Mouse (Mus musculus): Measurements from ENCODE around the gene 1110008P14Rik. TPM values are rescaled to one million over a fixed set of nuclear protein-coding genes. Genes with fewer than 3 reads are reported as not detected.

1110008P14Rik gene
- polyA plus RNA-seq, 1 experiment from 2014 or later, result 39.4 TPM

GRCm38 (mm10) chr2:32354336-32354895 is 27.3 kb downstream of the 1110008P14Rik start:
- Histone ChIP-seq H3K27me3 (ENCODE audit: low read depth, poor library complexity, severe bottlenecking) (peaks cover 40% of the 10 kb centered on the region), H3K9me3 (replicated peaks) (no peaks in the 10 kb centered on the region), H3K4me1 (peaks cover 52% of the 10 kb centered on the region), H3K4me3 (no peak overlapping the region), H3K36me3 (no peaks in the 10 kb centered on the region), H3K27ac (replicated peaks) (no peak overlapping the region)
- WGBS, result 90% methylated on average over 3 of the region's 3 CpGs
- no peak for DNase-seq (ENCODE audit: low spot score)

GRCm38 (mm10) chr2:32353836-32354235 is 27.9 kb downstream of the 1110008P14Rik start:
- no peaks in the 10 kb centered on the region for H3K9me3 ChIP-seq (replicated peaks)
- peaks cover 45% of the 10 kb centered on the region for H3K27me3 ChIP-seq (ENCODE audit: low read depth, poor library complexity, severe bottlenecking)
- no peaks in the 10 kb centered on the region for H3K36me3 ChIP-seq
- 0 out of 2 replicates have a peak overlapping the region, but pooled peaks have one; percentile 82 for H3K27ac ChIP-seq (replicated peaks)
- no peak for DNase-seq (ENCODE audit: low spot score)
- peak overlapping the region; percentile 67; the same call in 1 of the 2 replicates for H3K4me3 ChIP-seq
- 81% methylated on average over 6 of the region's 6 CpGs for WGBS
- H3K4me1 ChIP-seq, result peaks cover 52% of the 10 kb centered on the region

DNA sequence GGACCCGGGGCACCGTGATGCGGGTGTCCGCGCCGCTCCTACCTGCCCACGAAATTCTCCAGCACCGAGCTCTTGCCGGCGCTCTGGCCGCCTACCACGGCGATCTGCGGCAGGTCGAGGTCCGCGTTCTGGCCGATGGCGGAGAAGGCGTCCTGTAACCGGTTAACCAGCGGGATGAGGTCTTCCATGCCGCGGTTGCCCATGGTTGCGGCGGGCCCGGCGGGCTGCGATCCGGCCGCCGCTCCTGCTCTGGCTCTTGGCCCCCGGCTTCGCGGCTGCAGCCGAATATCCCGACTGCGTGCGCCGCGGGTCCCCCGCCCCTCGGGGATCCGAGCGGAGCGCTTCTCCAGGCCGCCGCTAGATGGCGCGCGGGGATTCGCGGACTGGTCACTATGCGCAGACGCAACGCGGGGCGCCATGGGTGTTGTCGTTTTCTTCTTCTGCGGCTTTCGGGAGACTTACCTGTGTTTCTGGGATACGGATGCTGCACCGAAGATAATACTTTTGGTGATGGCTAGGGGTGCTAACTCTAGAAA is 28.7 kb downstream of the 1110008P14Rik start, which contains the start of gene Dnm1:
Dnm1 (minus strand) TSS at position 332 of the 536 bp plus-strand sequence.
- WGBS, result under 1% methylated on average over 63 of the region's 63 CpGs

DNA sequence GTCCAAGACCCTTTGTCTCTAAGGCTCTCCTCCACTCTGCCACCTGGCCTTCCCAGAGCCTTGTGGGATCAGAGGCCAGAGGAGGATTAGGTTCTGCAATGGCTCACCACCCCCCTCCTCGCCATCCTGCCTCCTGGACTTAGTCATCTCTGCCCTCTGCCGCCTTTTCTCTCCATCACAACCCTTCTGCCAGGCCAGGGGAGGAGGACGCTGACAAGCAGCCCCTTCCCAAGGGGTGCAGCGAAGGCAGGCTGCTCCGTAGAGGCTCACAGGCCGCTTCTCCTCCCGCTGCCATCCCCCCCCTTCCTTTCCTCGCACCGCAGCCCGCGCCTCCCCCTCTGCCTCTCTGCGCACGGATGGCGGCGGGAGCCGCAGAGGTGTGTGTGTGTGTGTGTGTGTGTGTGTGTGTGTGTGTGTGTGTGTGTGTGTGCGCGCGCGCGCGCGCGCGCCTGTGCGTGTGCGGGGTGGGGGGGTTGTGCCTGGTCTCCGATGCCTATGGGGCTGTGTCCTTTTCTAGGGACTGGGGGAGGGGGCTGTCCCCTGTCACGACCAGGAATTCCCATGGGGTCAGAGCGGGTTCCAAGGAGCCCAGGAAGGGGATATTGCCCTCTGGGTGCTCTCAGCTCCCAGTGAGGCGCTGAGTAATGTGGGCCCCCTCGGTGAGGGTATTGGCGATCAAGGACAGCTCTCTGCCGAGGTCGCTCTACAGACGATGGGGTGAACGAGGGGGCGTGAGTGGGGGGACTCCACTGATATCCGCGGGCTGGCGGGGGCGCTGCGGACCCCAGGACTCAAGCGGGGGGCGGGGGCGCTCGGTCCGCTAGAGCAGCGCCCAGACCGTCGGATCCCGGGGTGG is 29.4 kb downstream of the 1110008P14Rik start, which contains the start of gene Ciz1:
Ciz1 (plus strand) TSS at position 177 of the 856 bp plus-strand sequence.
- no peaks in the 10 kb centered on the region for H3K9me3 ChIP-seq (replicated peaks)
- H3K27me3 ChIP-seq (ENCODE audit: low read depth, poor library complexity, severe bottlenecking), result peaks cover 38% of the 10 kb centered on the region
- peak; percentile 57 for DNase-seq (ENCODE audit: low spot score)
- WGBS, result under 1% methylated on average over 40 of the region's 52 CpGs
- no peaks in the 10 kb centered on the region for H3K36me3 ChIP-seq
- peak within 1 kb of the TSS; percentile 67 for H3K4me3 ChIP-seq
- peaks cover 44% of the 10 kb centered on the region for H3K4me1 ChIP-seq
- H3K27ac ChIP-seq (replicated peaks), result peak within 1 kb of the TSS; percentile 82

More for the DNA sequence above, 28.7 kb downstream of the 1110008P14Rik start, which contains the start of gene Dnm1:
- Histone ChIP-seq H3K36me3 (no peaks in the 10 kb centered on the region), H3K4me3 (peak within 1 kb of the TSS; percentile 67), H3K27ac (replicated peaks) (peak within 1 kb of the TSS; percentile 82), H3K4me1 (peaks cover 48% of the 10 kb centered on the region), H3K9me3 (replicated peaks) (no peaks in the 10 kb centered on the region), H3K27me3 (ENCODE audit: low read depth, poor library complexity, severe bottlenecking) (peaks cover 40% of the 10 kb centered on the region)
- peak; percentile 91 for DNase-seq (ENCODE audit: low spot score)

DNA sequence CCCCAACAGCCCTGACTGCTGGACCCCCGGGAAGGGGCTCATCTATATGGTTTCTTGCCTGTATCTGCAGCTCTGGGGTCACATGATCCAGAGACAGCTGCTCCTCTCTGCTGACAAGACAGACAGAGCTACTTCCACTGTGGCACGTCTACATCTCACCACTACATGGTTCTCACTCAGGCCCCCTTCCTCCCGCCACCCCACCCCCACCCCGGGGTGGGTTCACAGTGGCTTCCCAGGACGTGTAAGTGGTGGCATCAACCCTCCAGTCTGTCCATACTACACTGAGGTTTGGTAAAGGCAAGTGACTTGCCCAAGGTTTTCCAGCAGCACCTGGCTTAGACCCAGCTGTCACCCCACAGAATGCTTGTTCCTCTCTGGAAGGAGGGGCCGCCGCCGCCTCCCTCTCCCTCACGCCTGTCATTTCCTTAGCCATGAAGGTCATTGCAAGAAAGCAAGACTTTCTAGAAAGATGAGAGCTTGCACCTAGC is 30.2 kb downstream of the 1110008P14Rik start:
- peaks cover 38% of the 10 kb centered on the region for H3K27me3 ChIP-seq (ENCODE audit: low read depth, poor library complexity, severe bottlenecking)
- no peaks in the 10 kb centered on the region for H3K36me3 ChIP-seq
- no peak for DNase-seq (ENCODE audit: low spot score)
- H3K27ac ChIP-seq (replicated peaks), result peak overlapping the region; percentile 82; the same call in 1 of the 2 replicates
- H3K4me3 ChIP-seq, result peak overlapping the region; percentile 67
- H3K9me3 ChIP-seq (replicated peaks), result no peaks in the 10 kb centered on the region
- peaks cover 42% of the 10 kb centered on the region for H3K4me1 ChIP-seq
- 60% methylated on average over 9 of the region's 9 CpGs for WGBS

DNA sequence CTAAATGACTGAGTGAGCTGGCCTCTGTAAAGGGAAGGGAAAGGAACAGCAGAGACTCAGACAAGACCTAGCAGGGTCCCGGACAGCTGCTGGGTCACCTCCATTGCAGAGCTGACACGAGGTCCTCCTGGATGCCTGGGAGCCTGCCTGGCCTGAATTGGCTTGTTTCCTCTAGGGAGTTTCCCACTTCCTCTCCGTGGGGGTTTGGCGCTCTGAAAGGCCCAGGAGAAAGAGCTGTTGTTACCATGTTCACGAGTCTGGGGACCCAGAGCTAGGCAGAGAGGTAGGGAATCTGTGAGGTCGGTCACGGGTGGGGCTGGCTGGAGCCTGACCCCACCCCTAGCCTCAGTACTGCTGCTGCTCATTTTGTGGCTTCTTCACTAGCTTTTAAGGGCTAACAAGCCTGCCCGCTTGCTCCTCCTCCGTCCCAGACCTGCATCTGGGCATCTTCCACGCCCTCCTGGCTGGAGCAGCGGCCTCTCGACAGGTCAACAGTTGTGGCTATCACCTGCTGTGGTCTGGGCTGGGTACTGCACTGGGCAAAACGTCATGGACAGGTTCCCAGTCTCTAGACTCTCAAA is 31.2 kb downstream of the 1110008P14Rik start:
- Histone ChIP-seq H3K4me1 (peaks cover 42% of the 10 kb centered on the region), H3K4me3 (no peak overlapping the region), H3K9me3 (replicated peaks) (no peaks in the 10 kb centered on the region), H3K36me3 (no peaks in the 10 kb centered on the region), H3K27ac (replicated peaks) (peak overlapping the region; percentile 9; the same call in 1 of the 2 replicates), H3K27me3 (ENCODE audit: low read depth, poor library complexity, severe bottlenecking) (peaks cover 38% of the 10 kb centered on the region)
- WGBS, result 62% methylated on average over 13 of the region's 13 CpGs
- DNase-seq (ENCODE audit: low spot score), result no peak

DNA sequence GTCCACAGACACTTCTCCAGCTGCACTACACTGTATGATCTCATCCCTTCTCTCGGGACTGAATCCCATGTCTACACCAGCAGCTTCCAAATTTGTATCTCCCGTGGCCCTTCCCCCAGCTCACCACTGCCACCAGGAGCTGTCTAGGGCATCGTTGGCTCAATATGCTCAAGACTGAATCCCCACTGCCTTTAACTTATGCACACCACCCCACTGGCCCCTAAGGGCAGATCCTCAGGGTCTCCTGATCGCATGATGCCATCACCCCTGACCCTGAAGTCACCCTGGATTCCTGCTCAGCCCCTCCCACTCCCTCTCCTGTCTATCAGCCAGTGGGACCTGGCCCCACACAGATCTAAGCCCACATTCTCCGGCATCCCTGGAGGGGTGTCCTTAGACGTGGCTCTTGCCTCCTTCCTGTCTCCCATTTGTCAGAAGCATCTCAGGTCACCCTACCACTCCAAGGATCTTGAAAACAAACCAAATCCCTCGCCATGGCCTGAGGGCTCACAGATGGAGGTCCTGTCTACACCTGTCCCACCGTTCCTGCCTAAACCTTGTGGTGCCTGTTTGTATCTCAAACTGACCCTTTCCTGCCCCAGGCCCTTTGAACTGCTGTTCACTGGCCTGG is 32.0 kb downstream of the 1110008P14Rik start:
- peaks cover 38% of the 10 kb centered on the region for H3K27me3 ChIP-seq (ENCODE audit: low read depth, poor library complexity, severe bottlenecking)
- 64% methylated on average over 8 of the region's 8 CpGs for WGBS
- H3K4me1 ChIP-seq, result peaks cover 46% of the 10 kb centered on the region
- DNase-seq (ENCODE audit: low spot score), result no peak
- no peak overlapping the region; the same call in 1 of the 2 replicates for H3K4me3 ChIP-seq
- H3K36me3 ChIP-seq, result no peaks in the 10 kb centered on the region
- H3K27ac ChIP-seq (replicated peaks), result no peak overlapping the region; the same call in 1 of the 2 replicates
- H3K9me3 ChIP-seq (replicated peaks), result no peaks in the 10 kb centered on the region

DNA sequence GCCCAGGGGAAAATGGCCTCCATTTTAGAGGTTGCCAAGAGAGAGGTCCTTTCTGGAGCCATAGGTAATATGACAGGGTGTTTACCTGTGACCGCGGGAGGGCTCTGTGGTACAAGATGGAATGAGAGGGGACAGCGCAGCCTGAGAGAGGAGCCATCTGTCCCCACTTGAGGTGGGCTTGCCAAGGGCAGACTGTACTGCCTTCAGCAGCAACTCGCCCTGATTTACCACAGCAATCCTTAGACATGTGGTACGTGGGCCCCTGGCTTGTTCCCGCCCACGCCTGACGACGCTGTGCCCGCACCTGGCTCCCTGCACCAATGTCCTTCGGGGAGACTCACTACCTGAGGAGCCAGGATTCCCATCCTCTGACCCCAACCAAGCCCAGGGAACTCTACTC is 33.4 kb downstream of the 1110008P14Rik start:
- Histone ChIP-seq H3K4me1 (peaks cover 44% of the 10 kb centered on the region), H3K4me3 (no peak overlapping the region), H3K36me3 (no peaks in the 10 kb centered on the region), H3K9me3 (replicated peaks) (no peaks in the 10 kb centered on the region), H3K27me3 (ENCODE audit: low read depth, poor library complexity, severe bottlenecking) (peaks cover 38% of the 10 kb centered on the region), H3K27ac (replicated peaks) (no peak overlapping the region)
- DNase-seq (ENCODE audit: low spot score), result no peak
- 89% methylated on average over 11 of the region's 11 CpGs for WGBS

DNA sequence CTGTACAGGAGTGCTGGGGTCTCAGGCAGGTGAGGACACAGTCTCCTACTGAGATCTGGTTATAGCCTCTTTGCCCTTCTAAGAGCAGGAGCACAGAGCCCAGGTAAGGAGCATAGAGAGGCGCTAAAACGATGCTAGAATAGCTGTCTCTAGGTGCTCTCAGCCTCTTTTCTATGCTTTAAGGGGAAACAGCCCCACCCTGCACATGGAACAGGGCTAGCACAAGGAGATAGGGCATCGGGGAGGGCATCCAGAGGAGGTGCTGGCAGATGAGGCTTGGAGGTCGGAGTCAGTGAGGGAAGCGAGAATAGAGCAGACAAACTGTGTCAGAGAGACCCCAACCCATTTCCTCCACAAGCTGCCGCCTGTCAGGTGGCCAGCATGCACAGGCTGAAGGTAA is 34.7 kb downstream of the 1110008P14Rik start:
- DNase-seq (ENCODE audit: low spot score), result no peak
- Histone ChIP-seq H3K4me3 (no peak overlapping the region), H3K4me1 (peaks cover 40% of the 10 kb centered on the region), H3K27ac (replicated peaks) (no peak overlapping the region), H3K27me3 (ENCODE audit: low read depth, poor library complexity, severe bottlenecking) (peaks cover 30% of the 10 kb centered on the region), H3K9me3 (replicated peaks) (no peaks in the 10 kb centered on the region), H3K36me3 (no peaks in the 10 kb centered on the region)
- WGBS, result 75% methylated on average over 6 of the region's 6 CpGs

DNA sequence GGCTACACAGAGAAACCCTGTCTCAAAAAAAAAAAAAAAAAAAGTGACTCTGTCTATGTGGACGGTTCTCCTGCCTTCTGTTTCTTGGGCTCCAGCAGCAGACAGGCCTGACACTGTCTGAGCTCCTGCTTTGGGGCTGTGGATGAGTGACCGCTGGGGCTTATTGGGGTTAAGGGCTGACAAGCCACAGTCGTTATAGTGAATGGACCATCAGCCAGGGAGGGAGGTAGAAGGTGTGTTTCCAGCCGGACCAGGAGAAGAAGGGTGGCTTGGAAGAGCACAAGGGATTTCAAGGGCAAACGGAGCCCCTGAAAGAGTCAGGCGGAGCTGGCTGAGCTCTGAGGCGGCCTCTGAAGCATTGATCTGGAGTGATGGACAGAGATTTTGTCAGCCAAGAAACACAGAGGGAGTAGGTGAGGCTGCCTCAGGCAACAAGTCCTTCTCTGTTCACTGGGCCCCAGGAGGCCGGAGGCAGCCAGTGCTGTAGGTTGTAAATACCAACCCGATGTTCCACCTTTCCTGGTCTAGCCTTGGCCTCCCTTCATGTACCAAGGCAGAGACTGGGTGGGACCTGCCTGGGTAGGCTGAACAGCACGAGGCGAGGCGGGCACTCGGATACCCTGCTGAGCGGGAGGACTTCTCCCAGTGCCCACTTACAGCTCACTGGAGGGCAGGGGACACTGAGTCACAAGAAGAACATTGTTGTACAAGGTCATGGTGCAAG is 37.0 kb downstream of the 1110008P14Rik start:
- H3K36me3 ChIP-seq, result no peaks in the 10 kb centered on the region
- 0 out of 2 replicates have a peak overlapping the region, but pooled peaks have one; percentile 46 for H3K27ac ChIP-seq (replicated peaks)
- no peak overlapping the region for H3K4me3 ChIP-seq
- H3K27me3 ChIP-seq (ENCODE audit: low read depth, poor library complexity, severe bottlenecking), result peaks cover 15% of the 10 kb centered on the region
- H3K9me3 ChIP-seq (replicated peaks), result no peaks in the 10 kb centered on the region
- no peak for DNase-seq (ENCODE audit: low spot score)
- 67% methylated on average over 14 of the region's 14 CpGs for WGBS
- peaks cover 18% of the 10 kb centered on the region for H3K4me1 ChIP-seq

DNA sequence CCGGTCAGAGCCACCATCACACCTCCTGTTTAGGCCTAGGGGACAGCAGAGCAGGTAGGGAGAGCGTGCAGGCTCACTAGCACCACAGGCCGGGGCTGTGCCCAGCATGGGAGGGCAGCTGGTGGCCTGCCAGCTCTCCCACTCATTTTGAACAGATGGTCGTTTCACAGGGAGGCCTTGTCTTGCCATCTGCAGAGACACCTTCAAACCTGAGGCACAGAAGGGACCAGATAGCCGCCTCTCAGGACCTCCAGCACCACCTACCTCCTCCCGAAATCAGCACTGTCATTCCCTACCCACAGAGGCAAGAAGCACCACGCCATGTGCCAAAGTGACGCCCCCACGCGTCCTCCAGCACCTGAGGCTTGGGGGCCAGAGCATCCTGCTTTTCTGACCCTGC is 37.7 kb downstream of the 1110008P14Rik start:
- DNase-seq (ENCODE audit: low spot score), result no peak
- 80% methylated on average over 10 of the region's 10 CpGs for WGBS

More for the DNA sequence above, 37.7 kb downstream of the 1110008P14Rik start:
- H3K36me3 ChIP-seq, result no peaks in the 10 kb centered on the region
- peaks cover 15% of the 10 kb centered on the region for H3K4me1 ChIP-seq
- peaks cover 8% of the 10 kb centered on the region for H3K27me3 ChIP-seq (ENCODE audit: low read depth, poor library complexity, severe bottlenecking)
- H3K9me3 ChIP-seq (replicated peaks), result no peaks in the 10 kb centered on the region
- H3K27ac ChIP-seq (replicated peaks), result 0 out of 2 replicates have a peak overlapping the region, but pooled peaks have one; percentile 49
- H3K4me3 ChIP-seq, result no peak overlapping the region
